Mouse (Mus musculus): ENCODE measurements around the gene Tmem207. TPM values are rescaled to one million over a fixed set of nuclear protein-coding genes. Genes with fewer than 3 reads are reported as not detected.

The Tmem207 gene
- polyA plus RNA-seq, 1 experiment from 2014 or later = not detected

DNA sequence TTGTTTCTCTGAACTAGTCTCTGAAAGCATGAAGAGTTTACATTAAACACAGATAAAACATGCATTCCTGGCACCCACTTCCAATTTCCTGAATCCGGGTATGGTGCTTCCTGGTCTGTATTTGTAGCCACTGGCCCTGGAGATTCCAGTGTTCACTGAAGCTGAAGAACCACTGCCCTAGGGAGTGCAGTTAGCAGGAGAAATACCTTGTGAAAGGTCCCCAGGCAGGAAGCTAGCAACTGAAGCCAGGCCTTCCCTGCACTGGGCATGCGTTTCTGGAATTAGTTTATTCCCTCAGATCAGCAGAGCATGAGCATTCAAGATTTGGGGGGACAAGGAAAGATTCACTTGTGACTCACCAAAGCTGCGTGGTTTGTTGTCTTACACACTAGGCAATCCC, 72.4 kb downstream of the Tmem207 start:
- ATAC-seq (ENCODE audit: insufficient number of reproducible peaks, low FRiP score) = no peak
- H3K27me3 ChIP-seq (replicated peaks) = no peaks in the 10 kb centered on the region
- 0 out of 2 replicates have a peak, but pooled peaks cover 4% of the 10 kb centered on the region for H3K4me1 ChIP-seq (replicated peaks)
- no peak overlapping the region for H3K27ac ChIP-seq (ENCODE audit: poor library complexity, severe bottlenecking)
- H3K4me2 ChIP-seq = no peak overlapping the region
- no peak overlapping the region for H3K4me3 ChIP-seq
- H3K36me3 ChIP-seq = no peaks in the 10 kb centered on the region
- no peak overlapping the region for H3K9ac ChIP-seq
- H3K9me3 ChIP-seq (replicated peaks) = no peaks in the 10 kb centered on the region
- 58% methylated on average over 3 of the region's 3 CpGs for WGBS

Other genes with a start within 250 kb of the Tmem207 start
- gene Cldn1, start 154.9 kb downstream of the Tmem207 start, polyA plus RNA-seq (2016; fragmentation: Nextera tagmentation; extraction: Ambion mirVana) = 1.2 and 1.5 TPM in 2 replicates
- not detected in 2 replicates for gene Cldn16, start 63.6 kb downstream of the Tmem207 start, polyA plus RNA-seq (2016; fragmentation: Nextera tagmentation; extraction: Ambion mirVana)
- 9.0 and 9.4 TPM in 2 replicates for gene Il1rap, start 54.9 kb upstream of the Tmem207 start, polyA plus RNA-seq (2016; fragmentation: Nextera tagmentation; extraction: Ambion mirVana)